Mouse (Mus musculus) bone marrow, adult 2 months (tissue): ENCODE data around the gene Sertad3.

Experiments
- CTCF ChIP-seq: fragments of 200-500 bp; IDR thresholded peaks from 2 replicates; pipeline ENCODE4 v1.5.1; 2011; ENCODE audit warnings: low read length, control low read depth; ENCODE audit not compliant: control insufficient read depth, insufficient read depth
- POLR2A ChIP-seq: fragments of 200-500 bp; IDR thresholded peaks from 2 replicates; pipeline ENCODE4 v1.6.1; 2011; ENCODE audit warnings: low read depth, mild to moderate bottlenecking, control low read depth, low read length, borderline replicate concordance; ENCODE audit not compliant: control insufficient read depth

- TF ChIP-seq POLR2A, result no peak
- TF ChIP-seq CTCF, result no peak
These were observed 2.0 kb downstream of the Sertad3 start for GRCm38 (mm10) chr7:27475596-27475995.
